Mouse (Mus musculus): ENCODE results near the gene Tmsb15b1. TPM values are rescaled to one million over a fixed set of nuclear protein-coding genes. Genes with fewer than 3 reads are reported as not detected.
A peak's percentile ranks its signal among the peaks of the same experiment; 100 is the strongest.

Tmsb15b1 gene
- total and polyA plus RNA-seq, 2 experiments from 2014 or later: 0.68 to 43.7 TPM

- Histone ChIP-seq H3K4me2 (ENCODE audit: low read depth, low read length) (no peak overlapping the region), H3K4me1 (ENCODE audit: insufficient read depth, low read length) (no peaks in the 10 kb centered on the region), H3K4me3 (ENCODE audit: low read length) (no peak overlapping the region), H3K9ac (replicated peaks; ENCODE audit: low read length) (no peak overlapping the region), H3K9me3 (ENCODE audit: low read length) (no peaks in the 10 kb centered on the region), H3K27me3 (ENCODE audit: insufficient read depth, low read length) (no peaks in the 10 kb centered on the region), H3K36me3 (ENCODE audit: insufficient read depth, low read length) (no peaks in the 10 kb centered on the region), H3K27ac (no peak overlapping the region)
- no peak for TF ChIP-seq CTCF (IDR thresholded peaks at IDR 0.05; ENCODE audit: low read depth)
- ATAC-seq (no peak), DNase-seq (ENCODE audit: low spot score) (no peak)
- 46% methylated on average over 3 of the region's 3 CpGs for WGBS
Observed at GRCm38 (mm10) chrX:136937985-136938384, 38.7 kb downstream of the Tmsb15b1 start.

DNA sequence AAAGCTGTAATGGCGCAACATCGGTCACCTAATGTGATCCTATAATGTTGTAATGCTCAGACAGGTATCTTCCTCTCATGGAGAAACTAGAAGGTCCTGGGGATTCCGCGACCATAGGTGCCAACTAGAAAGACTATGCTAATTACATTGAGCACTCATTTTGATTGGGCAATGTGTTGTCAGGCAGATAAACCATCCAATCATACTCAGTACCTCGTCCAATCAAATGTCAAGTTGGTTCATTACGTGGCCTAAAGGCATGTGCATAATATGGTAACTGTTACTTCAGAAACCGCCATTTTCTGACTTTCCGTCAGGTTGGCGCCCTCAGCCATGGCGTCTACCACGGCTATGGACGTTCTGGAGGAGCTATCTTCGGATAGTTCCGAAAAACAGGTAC, 49.6 kb downstream of the Tmsb15b1 start, which contains the start of gene H2bfm:
Gene H2bfm, plus strand, starts transcription at position 295 of the 400 bp plus-strand sequence.
- no peaks in the 10 kb centered on the region for H3K36me3 ChIP-seq (ENCODE audit: insufficient read depth, low read length)
- 92% methylated on average over 14 of the region's 14 CpGs for WGBS
- no peak for ATAC-seq

GRCm38 (mm10) chrX:136925863-136926262, 50.8 kb downstream of the Tmsb15b1 start:
- H3K4me3 ChIP-seq (ENCODE audit: low read length): no peak overlapping the region
- no peak overlapping the region for H3K4me2 ChIP-seq (ENCODE audit: low read depth, low read length)
- H3K27me3 ChIP-seq (ENCODE audit: insufficient read depth, low read length): no peaks in the 10 kb centered on the region
- no peak overlapping the region for H3K9ac ChIP-seq (replicated peaks; ENCODE audit: low read length)
- no peaks in the 10 kb centered on the region for H3K36me3 ChIP-seq (ENCODE audit: insufficient read depth, low read length)
- H3K4me1 ChIP-seq (ENCODE audit: insufficient read depth, low read length): no peaks in the 10 kb centered on the region
- ATAC-seq (no peak), DNase-seq (ENCODE audit: low spot score) (peak; percentile 1)
- no peak for TF ChIP-seq CTCF (IDR thresholded peaks at IDR 0.05; ENCODE audit: low read depth)
- peaks cover 6% of the 10 kb centered on the region for H3K9me3 ChIP-seq (ENCODE audit: low read length)
- H3K27ac ChIP-seq: no peak overlapping the region

More for the DNA sequence above, 49.6 kb downstream of the Tmsb15b1 start, which contains the start of gene H2bfm:
- no peak within 1 kb of the TSS for H3K27ac ChIP-seq
- H3K9ac ChIP-seq (replicated peaks; ENCODE audit: low read length): no peak within 1 kb of the TSS
- no peak within 1 kb of the TSS for H3K4me3 ChIP-seq (ENCODE audit: low read length)
- H3K4me1 ChIP-seq (ENCODE audit: insufficient read depth, low read length): no peaks in the 10 kb centered on the region
- H3K4me2 ChIP-seq (ENCODE audit: low read depth, low read length): no peak within 1 kb of the TSS
- H3K9me3 ChIP-seq (ENCODE audit: low read length): peaks cover 6% of the 10 kb centered on the region
- TF ChIP-seq CTCF (IDR thresholded peaks at IDR 0.05; ENCODE audit: low read depth): no peak
- DNase-seq (ENCODE audit: low spot score): no peak
- H3K27me3 ChIP-seq (ENCODE audit: insufficient read depth, low read length): no peaks in the 10 kb centered on the region

Other genes starting within 250 kb of the Tmsb15b1 start
- gene Morf4l2, start 233.2 kb downstream of the Tmsb15b1 start, total RNA-seq (2014; rRNA removed): 250 and 251 TPM in 2 replicates
- 527 and 536 TPM in 2 replicates for gene Morf4l2, start 233.2 kb downstream of the Tmsb15b1 start, polyA plus RNA-seq (2015; fragmentation: Nextera tagmentation; extraction: Ambion mirVana)
- not detected in 2 replicates for gene Glra4, start 196.7 kb downstream of the Tmsb15b1 start, total RNA-seq (2014; rRNA removed)
- gene Glra4, start 196.7 kb downstream of the Tmsb15b1 start, polyA plus RNA-seq (2015; fragmentation: Nextera tagmentation; extraction: Ambion mirVana): 0.11 TPM in 1 of 2 replicates, not detected in the other
- 54.3 and 64.8 TPM in 2 replicates for gene Plp1, start 154.2 kb downstream of the Tmsb15b1 start, total RNA-seq (2014; rRNA removed)
- gene Plp1, start 154.2 kb downstream of the Tmsb15b1 start, polyA plus RNA-seq (2015; fragmentation: Nextera tagmentation; extraction: Ambion mirVana): 46.2 and 67.2 TPM in 2 replicates
- gene Rab9b, start 108.1 kb downstream of the Tmsb15b1 start, total RNA-seq (2014; rRNA removed): 19.9 and 24.9 TPM in 2 replicates
- 13.3 and 17.3 TPM in 2 replicates for gene Rab9b, start 108.1 kb downstream of the Tmsb15b1 start, polyA plus RNA-seq (2015; fragmentation: Nextera tagmentation; extraction: Ambion mirVana)
- gene H2bfm, start 49.5 kb downstream of the Tmsb15b1 start, total RNA-seq (2014; rRNA removed): not detected in 2 replicates
- gene H2bfm, start 49.5 kb downstream of the Tmsb15b1 start, polyA plus RNA-seq (2015; fragmentation: Nextera tagmentation; extraction: Ambion mirVana): not detected in 2 replicates
- gene Tmsb15b2, start 1.4 kb downstream of the Tmsb15b1 start, total RNA-seq (2014; rRNA removed): 1.0 and 6.3 TPM in 2 replicates
- 74.9 and 82.2 TPM in 2 replicates for gene Tmsb15b2, start 1.4 kb downstream of the Tmsb15b1 start, polyA plus RNA-seq (2015; fragmentation: Nextera tagmentation; extraction: Ambion mirVana)
- 1.7 and 4.2 TPM in 2 replicates for gene Tmsb15l, start within 50 bp of the Tmsb15b1 start, total RNA-seq (2014; rRNA removed)
- gene Tmsb15l, start within 50 bp of the Tmsb15b1 start, polyA plus RNA-seq (2015; fragmentation: Nextera tagmentation; extraction: Ambion mirVana): 8.8 and 9.1 TPM in 2 replicates
- 151 and 166 TPM in 2 replicates for gene Zcchc18, start 16.3 kb upstream of the Tmsb15b1 start, total RNA-seq (2014; rRNA removed)
- gene Zcchc18, start 16.3 kb upstream of the Tmsb15b1 start, polyA plus RNA-seq (2015; fragmentation: Nextera tagmentation; extraction: Ambion mirVana): 495 and 508 TPM in 2 replicates
- gene Slc25a53, start 61.4 kb upstream of the Tmsb15b1 start, total RNA-seq (2014; rRNA removed): 24.8 and 28.4 TPM in 2 replicates
- 12.2 and 12.6 TPM in 2 replicates for gene Slc25a53, start 61.4 kb upstream of the Tmsb15b1 start, polyA plus RNA-seq (2015; fragmentation: Nextera tagmentation; extraction: Ambion mirVana)
- 9.8 and 10.9 TPM in 2 replicates for gene Fam199x, start 72.7 kb upstream of the Tmsb15b1 start, total RNA-seq (2014; rRNA removed)
- gene Fam199x, start 72.7 kb upstream of the Tmsb15b1 start, polyA plus RNA-seq (2015; fragmentation: Nextera tagmentation; extraction: Ambion mirVana): 6.4 and 6.8 TPM in 2 replicates
- gene Esx1, start 145.2 kb upstream of the Tmsb15b1 start, total RNA-seq (2014; rRNA removed): not detected in 2 replicates
- not detected in 2 replicates for gene Esx1, start 145.2 kb upstream of the Tmsb15b1 start, polyA plus RNA-seq (2015; fragmentation: Nextera tagmentation; extraction: Ambion mirVana)

All from hindbrain, postnatal 0 days (tissue).